11 mouse cellular contexts compared by ENCODE assay signal in genomic region chr17:88330129-88330528, GRCm38 (mm10).
DNase-seq lines count a peak whose midpoint lies in the region; ATAC-seq and TF ChIP-seq lines count a peak whose summit lies in the region.
"Had no signal": no experiment of that assay in that cellular context is flagged by ENCODE, and none has a peak within 500 bp of the region (broad histone marks: within the 10 kb centered on the region; RNA-seq: fewer than 3 reads in every experiment).

No protein-coding gene starts in this region.

- no peak for ATAC-seq in CD4-positive, CD25-positive, alpha-beta regulatory T cell, adult 4 months
- ATAC-seq in heart, embryonic 16.5 days (replicated peaks; ENCODE audit: extremely low read depth, insufficient read depth, low FRiP score): no peak
- ATAC-seq in liver, postnatal 0 days: no peak
- ATAC-seq in liver, embryonic 11.5 days (replicated peaks; ENCODE audit: low FRiP score): no peak
- ATAC-seq in midbrain, embryonic 14.5 days (ENCODE audit: low FRiP score, low TSS enrichment): no peak

- WGBS in heart, embryonic 16.5 days: 76% methylated on average over 2 of the region's 2 CpGs
- WGBS in liver, postnatal 0 days (ENCODE audit: insufficient replicate concordance): 81% methylated on average over 2 of the region's 2 CpGs
- WGBS in liver, embryonic 11.5 days: 80% methylated on average over 2 of the region's 2 CpGs
- 79% methylated on average over 2 of the region's 2 CpGs for WGBS in midbrain, embryonic 14.5 days

- TF ChIP-seq CTCF in liver, postnatal 0 days (IDR thresholded peaks at IDR 0.05; ENCODE audit: low read depth): peak; percentile 36

- TF ChIP-seq EP300 in liver, postnatal 0 days (IDR thresholded peaks at IDR 0.05; ENCODE audit: low read depth): no peak

- peak; percentile 31 for DNase-seq in CD4-positive, CD25-positive, alpha-beta regulatory T cell, adult 2 months (ENCODE audit: low read depth, low spot score)
- no peak for DNase-seq in heart, postnatal 14 days
- no peak for DNase-seq in liver, postnatal 0 days
- DNase-seq in liver, embryonic 11.5 days (ENCODE audit: low spot score): no peak
- peak; percentile 17 for DNase-seq in induced T-regulatory cell, adult 2 months (ENCODE audit: low read depth)
- DNase-seq in midbrain, embryonic 14.5 days: no peak

- H3K9me3 ChIP-seq in heart, embryonic 16.5 days (replicated peaks; ENCODE audit: control insufficient read depth, low read length): peaks cover 4% of the 10 kb centered on the region
- H3K9me3 ChIP-seq in liver, postnatal 0 days (ENCODE audit: low read length): peaks cover 5% of the 10 kb centered on the region; the same call in 1 of the 2 replicates
- peaks cover 6% of the 10 kb centered on the region; the same call in 1 of the 2 replicates for H3K9me3 ChIP-seq in liver, embryonic 11.5 days (ENCODE audit: control insufficient read depth, low read length)
- peaks cover 5% of the 10 kb centered on the region; the same call in 1 of the 2 replicates for H3K9me3 ChIP-seq in midbrain, embryonic 14.5 days (ENCODE audit: control insufficient read depth, low read length)

- H3K36me3 ChIP-seq in heart, embryonic 16.5 days (ENCODE audit: control insufficient read depth, insufficient read depth): no peaks in the 10 kb centered on the region
- H3K36me3 ChIP-seq in liver, postnatal 0 days (replicated peaks; ENCODE audit: insufficient read depth, low read length): no peaks in the 10 kb centered on the region
- H3K36me3 ChIP-seq in liver, embryonic 11.5 days (ENCODE audit: control insufficient read depth, insufficient read depth, low read length): no peaks in the 10 kb centered on the region
- H3K36me3 ChIP-seq in midbrain, embryonic 14.5 days (ENCODE audit: control insufficient read depth, insufficient read depth, low read length): no peaks in the 10 kb centered on the region
- H3K36me3 ChIP-seq: limb, embryonic 13.5 days had no signal

- H3K4me2 ChIP-seq in heart, embryonic 16.5 days (ENCODE audit: low read depth, low read length): no peak overlapping the region
- no peak overlapping the region for H3K4me2 ChIP-seq in liver, postnatal 0 days (ENCODE audit: low read depth, low read length)
- no peak overlapping the region for H3K4me2 ChIP-seq in liver, embryonic 11.5 days
- no peak overlapping the region for H3K4me2 ChIP-seq in midbrain, embryonic 14.5 days (ENCODE audit: low read length)
- H3K4me2 ChIP-seq: limb, embryonic 13.5 days had no signal

- H3K9ac ChIP-seq in heart, embryonic 16.5 days (ENCODE audit: low read length): no peak overlapping the region
- H3K9ac ChIP-seq in liver, postnatal 0 days (replicated peaks): no peak overlapping the region
- H3K9ac ChIP-seq in liver, embryonic 11.5 days (ENCODE audit: low read depth, low read length): no peak overlapping the region
- no peak overlapping the region for H3K9ac ChIP-seq in midbrain, embryonic 14.5 days (replicated peaks; ENCODE audit: low read length)
- H3K9ac ChIP-seq: limb, embryonic 13.5 days had no signal

- H3K4me3 ChIP-seq in heart, embryonic 16.5 days (ENCODE audit: low read length): no peak overlapping the region
- no peak overlapping the region for H3K4me3 ChIP-seq in liver, postnatal 0 days (ENCODE audit: low read depth, low read length)
- no peak overlapping the region for H3K4me3 ChIP-seq in liver, embryonic 11.5 days (ENCODE audit: low read depth, low read length)
- no peak overlapping the region for H3K4me3 ChIP-seq in midbrain, embryonic 14.5 days (replicated peaks; ENCODE audit: low read depth, low read length)
- H3K4me3 ChIP-seq: limb, embryonic 13.5 days; megakaryocyte, embryonic 14.5 days; myocyte had no signal

- intact Hi-C loops in heart, postnatal 14 days (cut with DNase I): loop anchor here (5.0 kb wide), 2 partner anchors 112 to 182 kb away; partner anchors contain the start of gene Foxn2

- peaks cover 5% of the 10 kb centered on the region; the same call in 1 of the 2 replicates for H3K4me1 ChIP-seq in heart, embryonic 16.5 days (ENCODE audit: control insufficient read depth, insufficient read depth, low read length)
- peaks cover 7% of the 10 kb centered on the region; the same call in 1 of the 2 replicates for H3K4me1 ChIP-seq in liver, postnatal 0 days (ENCODE audit: insufficient read depth)
- H3K4me1 ChIP-seq in liver, embryonic 11.5 days (replicated peaks; ENCODE audit: control insufficient read depth, insufficient read depth, low read length): no peaks in the 10 kb centered on the region
- peaks cover 19% of the 10 kb centered on the region for H3K4me1 ChIP-seq in midbrain, embryonic 14.5 days (ENCODE audit: control insufficient read depth, insufficient read depth, low read length)
- H3K4me1 ChIP-seq: megakaryocyte, embryonic 14.5 days had no signal

- H3K27ac ChIP-seq in heart, embryonic 16.5 days (ENCODE audit: low read length): peak overlapping the region; percentile 14; the same call in 1 of the 2 replicates
- no peak overlapping the region for H3K27ac ChIP-seq in liver, postnatal 0 days (ENCODE audit: low read depth)
- no peak overlapping the region for H3K27ac ChIP-seq in liver, embryonic 11.5 days (ENCODE audit: low read depth, low read length)
- no peak overlapping the region for H3K27ac ChIP-seq in midbrain, embryonic 14.5 days (replicated peaks; ENCODE audit: low read depth, low read length)
- H3K27ac ChIP-seq: limb, embryonic 13.5 days had no signal

- no peaks in the 10 kb centered on the region for H3K27me3 ChIP-seq in heart, embryonic 16.5 days (ENCODE audit: control insufficient read depth, insufficient read depth, low read length)
- no peaks in the 10 kb centered on the region for H3K27me3 ChIP-seq in liver, postnatal 0 days (ENCODE audit: insufficient read depth, low read length)
- no peaks in the 10 kb centered on the region for H3K27me3 ChIP-seq in liver, embryonic 11.5 days (replicated peaks; ENCODE audit: control insufficient read depth, insufficient read depth, low read length)
- H3K27me3 ChIP-seq in midbrain, embryonic 14.5 days (ENCODE audit: control insufficient read depth, insufficient read depth, low read length): peaks cover 15% of the 10 kb centered on the region
- H3K27me3 ChIP-seq: limb, embryonic 13.5 days; megakaryocyte, embryonic 14.5 days had no signal

Comparison
In these comparisons a context has a peak if more than half of its experiments do, and no peak if none do; other contexts are left out.
1. DNase-seq: peak in CD4-positive, CD25-positive, alpha-beta regulatory T cell, adult 2 months (single experiment) and induced T-regulatory cell, adult 2 months (single experiment); none in heart, postnatal 14 days (0 of 2), liver, postnatal 0 days (single experiment), liver, embryonic 11.5 days (single experiment) and midbrain, embryonic 14.5 days (single experiment).